Mouse (Mus musculus): ENCODE measurements at regions not wholly inside any gene's neighbourhood (a gene's known extent, or its start where the extent isn't known, plus 50 kb on each side); places are given as distances from the start of the nearest gene placed in this dataset.

DNA sequence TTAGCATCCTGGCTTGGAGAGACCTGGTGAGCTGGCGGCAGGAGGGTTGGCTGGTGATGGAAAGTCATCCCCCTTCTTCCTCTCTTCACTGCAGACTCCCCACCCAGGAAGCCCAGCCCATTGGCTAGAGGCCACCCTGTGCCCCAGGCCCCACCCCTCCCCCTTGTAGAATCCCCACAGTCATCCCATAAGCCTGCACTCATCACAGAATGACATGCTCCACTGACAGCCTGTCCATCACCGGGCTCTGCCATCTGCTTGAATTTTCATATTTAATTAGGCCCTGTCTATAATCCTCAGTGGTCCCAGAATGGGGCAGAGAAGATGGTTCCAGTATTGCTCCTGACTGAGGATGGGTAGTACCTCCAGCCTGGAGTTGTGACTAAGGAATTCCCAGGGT, 79.3 kb upstream of the Csf3r start:
- H3K27ac ChIP-seq (replicated peaks; ENCODE audit: insufficient read depth, low read depth, low read length): no peak overlapping the region
- no peak overlapping the region for H3K4me3 ChIP-seq (ENCODE audit: insufficient read depth, low read depth, low read length)
- H3K79me2 ChIP-seq (ENCODE audit: control insufficient read depth, insufficient read depth, low read length): no peaks in the 10 kb centered on the region
- TF ChIP-seq POLR2A (IDR thresholded peaks at IDR 0.05; ENCODE audit: extremely low read depth, insufficient read depth, low read length): no peak
- WGBS: 80% methylated on average over 2 of the region's 2 CpGs
- H3K36me3 ChIP-seq (ENCODE audit: control insufficient read depth, insufficient read depth, low read length): no peaks in the 10 kb centered on the region
- peaks cover 5% of the 10 kb centered on the region; the same call in 1 of the 2 replicates for H3K4me1 ChIP-seq (ENCODE audit: control insufficient read depth, insufficient read depth, low read length)
- H3K9ac ChIP-seq (ENCODE audit: low read depth, low read length): no peak overlapping the region
- no peak for DNase-seq (ENCODE audit: extremely low read depth, low read depth, low spot score)
- no peaks in the 10 kb centered on the region for H3K27me3 ChIP-seq (ENCODE audit: control insufficient read depth, insufficient read depth, low read length)

GRCm38 (mm10) chr4:125959426-125959825, 64.9 kb upstream of the Csf3r start:
- H3K79me2 ChIP-seq (ENCODE audit: control insufficient read depth, insufficient read depth, low read length): no peaks in the 10 kb centered on the region
- H3K4me1 ChIP-seq (ENCODE audit: control insufficient read depth, insufficient read depth, low read length): no peaks in the 10 kb centered on the region
- H3K27ac ChIP-seq (replicated peaks; ENCODE audit: insufficient read depth, low read depth, low read length): no peak overlapping the region
- WGBS: 57% methylated on average over 9 of the region's 9 CpGs
- H3K9ac ChIP-seq (ENCODE audit: low read depth, low read length): no peak overlapping the region
- no peak overlapping the region for H3K4me3 ChIP-seq (ENCODE audit: insufficient read depth, low read depth, low read length)
- TF ChIP-seq CTCF (IDR thresholded peaks at IDR 0.05; ENCODE audit: low read depth, low read length) (no peak), POLR2A (IDR thresholded peaks at IDR 0.05; ENCODE audit: extremely low read depth, insufficient read depth, low read length) (no peak)
- H3K36me3 ChIP-seq (ENCODE audit: control insufficient read depth, insufficient read depth, low read length): no peaks in the 10 kb centered on the region
- no peaks in the 10 kb centered on the region for H3K27me3 ChIP-seq (ENCODE audit: control insufficient read depth, insufficient read depth, low read length)
- no peak for DNase-seq (ENCODE audit: extremely low read depth, low read depth, low spot score)

DNA sequence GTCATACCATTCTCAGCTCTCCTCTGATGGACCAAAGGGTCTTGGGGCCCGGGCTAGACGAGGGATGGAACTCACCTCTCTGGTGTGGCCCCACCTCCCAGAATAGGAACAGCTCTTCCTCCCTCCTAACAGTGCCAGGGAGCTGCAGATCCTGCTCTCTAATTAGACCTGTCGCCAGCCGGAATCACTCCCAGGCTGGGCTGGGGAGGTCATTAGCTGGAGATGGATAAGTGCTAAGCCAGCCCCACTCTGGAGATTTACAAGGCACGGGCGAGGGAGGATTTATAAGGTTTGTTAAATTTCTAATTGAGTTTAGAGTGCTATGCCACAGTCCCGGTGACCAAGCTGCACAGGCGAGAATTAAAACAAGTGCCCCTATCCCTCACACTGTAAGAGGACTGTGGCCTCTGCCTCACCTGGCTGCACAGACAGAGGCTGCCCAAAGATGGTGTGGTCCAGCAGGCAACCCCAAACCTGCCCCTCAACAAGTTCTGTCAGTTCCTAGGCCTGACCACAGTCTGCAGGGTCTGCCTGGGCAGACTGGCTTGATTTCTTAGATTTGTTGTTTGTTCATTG, 63.6 kb upstream of the Csf3r start:
- no peak overlapping the region for H3K27ac ChIP-seq (replicated peaks; ENCODE audit: insufficient read depth, low read depth, low read length)
- no peaks in the 10 kb centered on the region for H3K36me3 ChIP-seq (ENCODE audit: control insufficient read depth, insufficient read depth, low read length)
- 74% methylated on average over 8 of the region's 8 CpGs for WGBS
- no peak for TF ChIP-seq POLR2A (IDR thresholded peaks at IDR 0.05; ENCODE audit: extremely low read depth, insufficient read depth, low read length)
- TF ChIP-seq CTCF (IDR thresholded peaks at IDR 0.05; ENCODE audit: low read depth, low read length): no peak
- no peaks in the 10 kb centered on the region for H3K79me2 ChIP-seq (ENCODE audit: control insufficient read depth, insufficient read depth, low read length)
- H3K4me1 ChIP-seq (ENCODE audit: control insufficient read depth, insufficient read depth, low read length): no peaks in the 10 kb centered on the region
- H3K27me3 ChIP-seq (ENCODE audit: control insufficient read depth, insufficient read depth, low read length): no peaks in the 10 kb centered on the region
- no peak overlapping the region for H3K9ac ChIP-seq (ENCODE audit: low read depth, low read length)
- DNase-seq (ENCODE audit: extremely low read depth, low read depth, low spot score): no peak
- H3K4me3 ChIP-seq (ENCODE audit: insufficient read depth, low read depth, low read length): no peak overlapping the region

DNA sequence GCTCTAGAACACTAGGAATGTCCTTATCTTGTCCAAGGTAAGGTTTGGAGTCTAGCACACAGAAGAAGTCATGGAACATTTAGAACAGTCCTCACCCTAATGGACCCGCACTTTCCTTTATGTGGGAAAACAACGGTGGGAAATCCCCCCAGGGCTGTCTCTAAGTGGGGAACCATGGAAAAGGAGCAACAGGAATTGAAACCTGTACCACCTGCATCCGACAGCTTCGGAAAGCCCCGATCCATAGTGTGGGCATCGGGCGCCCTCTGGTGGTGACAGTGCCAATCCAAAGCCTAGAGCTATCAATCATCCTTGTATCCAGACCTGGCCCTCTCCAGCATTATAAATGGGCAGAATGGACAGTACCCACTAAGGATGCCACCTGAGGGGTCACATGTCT, 61.7 kb upstream of the Csf3r start:
- no peaks in the 10 kb centered on the region for H3K79me2 ChIP-seq (ENCODE audit: control insufficient read depth, insufficient read depth, low read length)
- H3K9ac ChIP-seq (ENCODE audit: low read depth, low read length): no peak overlapping the region
- no peak overlapping the region for H3K27ac ChIP-seq (replicated peaks; ENCODE audit: insufficient read depth, low read depth, low read length)
- peak; percentile 18 for DNase-seq (ENCODE audit: extremely low read depth, low read depth, low spot score)
- no peak overlapping the region for H3K4me3 ChIP-seq (ENCODE audit: insufficient read depth, low read depth, low read length)
- no peaks in the 10 kb centered on the region for H3K36me3 ChIP-seq (ENCODE audit: control insufficient read depth, insufficient read depth, low read length)
- TF ChIP-seq CTCF (IDR thresholded peaks at IDR 0.05; ENCODE audit: low read depth, low read length) (peak; percentile 92), POLR2A (IDR thresholded peaks at IDR 0.05; ENCODE audit: extremely low read depth, insufficient read depth, low read length) (no peak)
- 6% methylated on average over 7 of the region's 7 CpGs for WGBS
- no peaks in the 10 kb centered on the region for H3K4me1 ChIP-seq (ENCODE audit: control insufficient read depth, insufficient read depth, low read length)
- no peaks in the 10 kb centered on the region for H3K27me3 ChIP-seq (ENCODE audit: control insufficient read depth, insufficient read depth, low read length)
